Mouse (Mus musculus): ENCODE measurements at regions not wholly inside any gene's neighbourhood (a gene's known extent, or its start where the extent isn't known, plus 50 kb on each side); places are given as distances from the start of the nearest gene placed in this dataset.

- TF ChIP-seq CTCF (IDR thresholded peaks at IDR 0.05; ENCODE audit: extremely low read depth, insufficient read depth, low read length) (no peak), POLR2A (IDR thresholded peaks at IDR 0.05; ENCODE audit: extremely low read depth, insufficient read depth, low read length) (no peak)
- Histone ChIP-seq H3K4me3 (ENCODE audit: insufficient read depth, low read length) (no peak overlapping the region), H3K4me1 (ENCODE audit: control insufficient read depth, insufficient read depth, low read length) (no peaks in the 10 kb centered on the region), H3K27ac (ENCODE audit: insufficient read depth, low read length) (no peak overlapping the region)
These were observed 448.6 kb upstream of the Gm9747 start for GRCm38 (mm10) chr1:81784305-81784704.

- H3K4me3 ChIP-seq (ENCODE audit: insufficient read depth, low read length) = no peak overlapping the region
- H3K4me1 ChIP-seq (ENCODE audit: control insufficient read depth, insufficient read depth, low read length) = no peaks in the 10 kb centered on the region
- TF ChIP-seq CTCF (IDR thresholded peaks at IDR 0.05; ENCODE audit: extremely low read depth, insufficient read depth, low read length) = no peak
- TF ChIP-seq POLR2A (IDR thresholded peaks at IDR 0.05; ENCODE audit: extremely low read depth, insufficient read depth, low read length) = no peak
- no peak overlapping the region for H3K27ac ChIP-seq (ENCODE audit: insufficient read depth, low read length)
These were observed 438.1 kb upstream of the Gm9747 start for GRCm38 (mm10) chr1:81794771-81795170.

- no peak overlapping the region for H3K4me3 ChIP-seq (ENCODE audit: insufficient read depth, low read length)
- TF ChIP-seq CTCF (IDR thresholded peaks at IDR 0.05; ENCODE audit: extremely low read depth, insufficient read depth, low read length) = no peak
- no peak for TF ChIP-seq POLR2A (IDR thresholded peaks at IDR 0.05; ENCODE audit: extremely low read depth, insufficient read depth, low read length)
- no peak overlapping the region for H3K27ac ChIP-seq (ENCODE audit: insufficient read depth, low read length)
- no peaks in the 10 kb centered on the region for H3K4me1 ChIP-seq (ENCODE audit: control insufficient read depth, insufficient read depth, low read length)
These were observed 437.5 kb upstream of the Gm9747 start for GRCm38 (mm10) chr1:81795399-81795798.

- TF ChIP-seq POLR2A (IDR thresholded peaks at IDR 0.05; ENCODE audit: extremely low read depth, insufficient read depth, low read length) (no peak), CTCF (IDR thresholded peaks at IDR 0.05; ENCODE audit: extremely low read depth, insufficient read depth, low read length) (no peak)
- H3K27ac ChIP-seq (ENCODE audit: insufficient read depth, low read length) = no peak overlapping the region
These were observed 421.3 kb upstream of the Gm9747 start for GRCm38 (mm10) chr1:81811591-81811990.

GRCm38 (mm10) chr1:81818884-81819283 lies 414.0 kb upstream of the Gm9747 start:
- no peak for TF ChIP-seq CTCF (IDR thresholded peaks at IDR 0.05; ENCODE audit: extremely low read depth, insufficient read depth, low read length)
- TF ChIP-seq POLR2A (IDR thresholded peaks at IDR 0.05; ENCODE audit: extremely low read depth, insufficient read depth, low read length) = no peak

More at GRCm38 (mm10) chr1:81811591-81811990, 421.3 kb upstream of the Gm9747 start:
- H3K4me3 ChIP-seq (ENCODE audit: insufficient read depth, low read length) = no peak overlapping the region
- no peaks in the 10 kb centered on the region for H3K4me1 ChIP-seq (ENCODE audit: control insufficient read depth, insufficient read depth, low read length)

GRCm38 (mm10) chr1:81841966-81842365 lies 390.9 kb upstream of the Gm9747 start:
- TF ChIP-seq CTCF (IDR thresholded peaks at IDR 0.05; ENCODE audit: extremely low read depth, insufficient read depth, low read length) (no peak), POLR2A (IDR thresholded peaks at IDR 0.05; ENCODE audit: extremely low read depth, insufficient read depth, low read length) (no peak)
- H3K4me1 ChIP-seq (ENCODE audit: control insufficient read depth, insufficient read depth, low read length) = no peaks in the 10 kb centered on the region
- no peak overlapping the region for H3K4me3 ChIP-seq (ENCODE audit: insufficient read depth, low read length)
- H3K27ac ChIP-seq (ENCODE audit: insufficient read depth, low read length) = no peak overlapping the region

More at GRCm38 (mm10) chr1:81818884-81819283, 414.0 kb upstream of the Gm9747 start:
- Histone ChIP-seq H3K27ac (ENCODE audit: insufficient read depth, low read length) (no peak overlapping the region), H3K4me3 (ENCODE audit: insufficient read depth, low read length) (no peak overlapping the region), H3K4me1 (ENCODE audit: control insufficient read depth, insufficient read depth, low read length) (no peaks in the 10 kb centered on the region)

- no peak overlapping the region for H3K27ac ChIP-seq (ENCODE audit: insufficient read depth, low read length)
- no peaks in the 10 kb centered on the region for H3K4me1 ChIP-seq (ENCODE audit: control insufficient read depth, insufficient read depth, low read length)
- no peak overlapping the region for H3K4me3 ChIP-seq (ENCODE audit: insufficient read depth, low read length)
- TF ChIP-seq CTCF (IDR thresholded peaks at IDR 0.05; ENCODE audit: extremely low read depth, insufficient read depth, low read length) = no peak
- no peak for TF ChIP-seq POLR2A (IDR thresholded peaks at IDR 0.05; ENCODE audit: extremely low read depth, insufficient read depth, low read length)
These were observed 382.3 kb upstream of the Gm9747 start for GRCm38 (mm10) chr1:81850462-81851144.

GRCm38 (mm10) chr1:81859464-81859863 lies 373.4 kb upstream of the Gm9747 start:
- TF ChIP-seq POLR2A (IDR thresholded peaks at IDR 0.05; ENCODE audit: extremely low read depth, insufficient read depth, low read length) = no peak
- TF ChIP-seq CTCF (IDR thresholded peaks at IDR 0.05; ENCODE audit: extremely low read depth, insufficient read depth, low read length) = no peak
- H3K4me1 ChIP-seq (ENCODE audit: control insufficient read depth, insufficient read depth, low read length) = no peaks in the 10 kb centered on the region
- no peak overlapping the region for H3K27ac ChIP-seq (ENCODE audit: insufficient read depth, low read length)
- no peak overlapping the region for H3K4me3 ChIP-seq (ENCODE audit: insufficient read depth, low read length)

- Histone ChIP-seq H3K4me3 (ENCODE audit: insufficient read depth, low read length) (no peak overlapping the region), H3K4me1 (ENCODE audit: control insufficient read depth, insufficient read depth, low read length) (no peaks in the 10 kb centered on the region), H3K27ac (ENCODE audit: insufficient read depth, low read length) (no peak overlapping the region)
- TF ChIP-seq POLR2A (IDR thresholded peaks at IDR 0.05; ENCODE audit: extremely low read depth, insufficient read depth, low read length) (no peak), CTCF (IDR thresholded peaks at IDR 0.05; ENCODE audit: extremely low read depth, insufficient read depth, low read length) (no peak)
These were observed 368.3 kb upstream of the Gm9747 start for GRCm38 (mm10) chr1:81864571-81864970.

- H3K4me1 ChIP-seq (ENCODE audit: control insufficient read depth, insufficient read depth, low read length) = no peaks in the 10 kb centered on the region
- TF ChIP-seq POLR2A (IDR thresholded peaks at IDR 0.05; ENCODE audit: extremely low read depth, insufficient read depth, low read length) (no peak), CTCF (IDR thresholded peaks at IDR 0.05; ENCODE audit: extremely low read depth, insufficient read depth, low read length) (no peak)
- H3K4me3 ChIP-seq (ENCODE audit: insufficient read depth, low read length) = no peak overlapping the region
- H3K27ac ChIP-seq (ENCODE audit: insufficient read depth, low read length) = no peak overlapping the region
These were observed 345.9 kb upstream of the Gm9747 start for GRCm38 (mm10) chr1:81886940-81887531.

Measured in cortical plate, adult 2 months (tissue).